Mouse (Mus musculus) brain, embryonic 14.5 days (tissue): ENCODE results near the gene Onecut3.

Experiments
- CTCF ChIP-seq: fragments of 200-500 bp; IDR thresholded peaks from 2 replicates; pipeline ENCODE4 v1.5.1; 2012; ENCODE audit warnings: inconsistent platforms, mild to moderate bottlenecking, moderate library complexity, borderline replicate concordance; ENCODE audit not compliant: insufficient read depth, insufficient read length; ENCODE audit errors: extremely low read depth
- POLR2A ChIP-seq: fragments of 200-500 bp; IDR thresholded peaks from 2 replicates; pipeline ENCODE4 v1.6.1; 2012; ENCODE audit warnings: mild to moderate bottlenecking, inconsistent platforms, borderline replicate concordance; ENCODE audit not compliant: poor library complexity, insufficient read depth, insufficient read length, severe bottlenecking; ENCODE audit errors: extremely low read depth

- TF ChIP-seq CTCF = no peak
- TF ChIP-seq POLR2A = no peak
These were observed 66.0 kb downstream of the Onecut3 start for GRCm38 (mm10) chr10:80560621-80561020.
